Mouse (Mus musculus) cerebellum, adult 9-11 months (tissue): Measurements from ENCODE around the gene Slc28a2.
A peak's percentile ranks its signal among the peaks of the same experiment; 100 is the strongest.
"Not testable (repeated sequence)": the region's sequence is repeated elsewhere in the genome, so short reads cannot be mapped to it uniquely, and the experiment has no call there.

Source experiments
- DNase-seq: peaks from one replicate; pipeline ENCODE4 v3.0.0; 2022

Slc28a2 gene

GRCm38 (mm10) chr2:122426200-122426599 lies at the start of gene Slc28a2:
Gene Slc28a2 (plus strand): TSS chr2:122426477.
- DNase-seq = not testable (repeated sequence)

GRCm38 (mm10) chr2:122377215-122377674 lies 49.0 kb upstream of the Slc28a2 start:
- peak; percentile 97 for DNase-seq

- no peak for DNase-seq
Measured at GRCm38 (mm10) chr2:122377751-122378246, 48.5 kb upstream of the Slc28a2 start.

- peak; percentile 73 for DNase-seq
Measured at GRCm38 (mm10) chr2:122378421-122379291, 47.6 kb upstream of the Slc28a2 start.

- DNase-seq = peak; percentile 43
Measured at GRCm38 (mm10) chr2:122379292-122379650, 47.0 kb upstream of the Slc28a2 start.

GRCm38 (mm10) chr2:122380768-122381311 lies 45.4 kb upstream of the Slc28a2 start:
- peak; percentile 78 for DNase-seq

- peak; percentile 33 for DNase-seq
Measured at GRCm38 (mm10) chr2:122381329-122382103, 44.8 kb upstream of the Slc28a2 start.

- DNase-seq = no peak
Measured at GRCm38 (mm10) chr2:122382121-122382520, 44.2 kb upstream of the Slc28a2 start.

GRCm38 (mm10) chr2:122385095-122385494 lies 41.2 kb upstream of the Slc28a2 start:
- no peak for DNase-seq

- not testable (repeated sequence) for DNase-seq
Measured at GRCm38 (mm10) chr2:122387135-122387534, 39.1 kb upstream of the Slc28a2 start.

- DNase-seq = no peak
Measured at GRCm38 (mm10) chr2:122396150-122396549, 30.1 kb upstream of the Slc28a2 start.

GRCm38 (mm10) chr2:122407607-122408006 lies 18.7 kb upstream of the Slc28a2 start:
- no peak for DNase-seq

GRCm38 (mm10) chr2:122408928-122409327 lies 17.3 kb upstream of the Slc28a2 start:
- no peak for DNase-seq

GRCm38 (mm10) chr2:122426645-122427044 lies 368 bp downstream of the Slc28a2 start:
- DNase-seq = not testable (repeated sequence)

- DNase-seq = not testable (repeated sequence)
Measured at GRCm38 (mm10) chr2:122438706-122439482, 12.6 kb downstream of the Slc28a2 start.

- not testable (repeated sequence) for DNase-seq
Measured at GRCm38 (mm10) chr2:122440521-122440920, 14.2 kb downstream of the Slc28a2 start.

- DNase-seq = no peak
Measured at GRCm38 (mm10) chr2:122441000-122441933, 15.0 kb downstream of the Slc28a2 start.

GRCm38 (mm10) chr2:122450351-122450750 lies 24.1 kb downstream of the Slc28a2 start:
- DNase-seq = no peak

GRCm38 (mm10) chr2:122452426-122452825 lies 26.1 kb downstream of the Slc28a2 start:
- DNase-seq = no peak

- DNase-seq = no peak
Measured at GRCm38 (mm10) chr2:122466901-122467300, 40.6 kb downstream of the Slc28a2 start.

GRCm38 (mm10) chr2:122467351-122468013 lies 41.2 kb downstream of the Slc28a2 start:
- peak; percentile 96 for DNase-seq
